Mouse (Mus musculus): ENCODE data around the gene Naaladl2.

- TF ChIP-seq EP300 (IDR thresholded peaks at IDR 0.05; ENCODE audit: low read depth): no peak
- no peak for TF ChIP-seq CTCF (IDR thresholded peaks at IDR 0.05; ENCODE audit: low read depth)
Observed at GRCm38 (mm10) chr3:24314658-24315297, 829.3 kb downstream of the Naaladl2 start.
